Mouse (Mus musculus) ZHBTc4 (cell line): ENCODE data around the gene Krtap26-1.

Source experiments
- DNase-seq: peaks from one replicate; pipeline ENCODE4 v3.0.0-alpha.2; 2011; ENCODE audit warnings: low read depth, low spot score

Krtap26-1 gene

DNA sequence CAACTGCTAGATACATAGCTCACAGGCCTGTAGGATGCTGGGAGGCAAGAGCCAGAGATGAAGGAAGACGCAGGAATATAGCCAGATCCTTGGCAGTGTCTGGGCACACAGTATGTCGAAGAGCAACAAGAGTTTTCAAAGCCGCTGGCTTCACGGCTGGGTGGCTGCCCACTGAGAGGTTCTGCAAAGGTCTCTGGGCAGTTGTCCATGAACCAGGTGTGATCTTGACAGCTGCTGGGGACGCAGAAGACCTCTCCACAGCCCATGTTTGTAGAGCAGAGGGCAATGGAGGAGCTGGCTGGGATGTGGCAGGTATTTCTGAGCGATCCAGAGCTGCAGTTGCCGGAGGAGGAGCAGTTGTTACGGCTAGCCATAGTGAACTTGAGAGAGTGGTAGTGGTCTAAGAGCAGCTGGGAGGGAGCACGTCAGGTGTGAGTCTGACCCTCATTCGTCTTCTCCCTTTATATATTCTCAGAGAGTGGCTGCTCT lies at the start of gene Krtap26-1:
Gene Krtap26-1, minus strand, starts transcription at position 439 of the 489 bp plus-strand sequence.
- DNase-seq: no peak

- DNase-seq: no peak
These were observed 48.7 kb upstream of the Krtap26-1 start for GRCm38 (mm10) chr16:88696256-88696655.

DNA sequence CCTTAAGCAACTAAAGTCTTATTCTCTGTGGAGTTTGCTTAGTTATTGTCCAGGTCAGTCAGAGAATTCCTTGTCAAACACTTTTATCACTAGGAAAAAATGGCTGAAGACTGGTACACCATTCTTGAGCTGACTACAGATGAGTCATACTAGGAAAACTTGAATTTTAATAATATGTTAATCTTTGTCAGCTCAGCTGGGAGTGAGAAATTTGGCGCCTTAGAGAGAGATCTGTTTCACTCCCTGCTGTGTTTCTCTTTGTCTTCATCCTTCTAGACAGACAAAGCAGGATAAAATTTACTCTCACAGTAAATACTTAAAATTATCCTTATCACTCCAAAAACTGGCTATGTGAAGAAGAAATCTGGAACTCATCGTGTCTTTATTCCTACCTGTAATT lies 33.7 kb upstream of the Krtap26-1 start:
- DNase-seq: no peak

- no peak for DNase-seq
These were observed 31.5 kb upstream of the Krtap26-1 start for GRCm38 (mm10) chr16:88679099-88679498.

DNA sequence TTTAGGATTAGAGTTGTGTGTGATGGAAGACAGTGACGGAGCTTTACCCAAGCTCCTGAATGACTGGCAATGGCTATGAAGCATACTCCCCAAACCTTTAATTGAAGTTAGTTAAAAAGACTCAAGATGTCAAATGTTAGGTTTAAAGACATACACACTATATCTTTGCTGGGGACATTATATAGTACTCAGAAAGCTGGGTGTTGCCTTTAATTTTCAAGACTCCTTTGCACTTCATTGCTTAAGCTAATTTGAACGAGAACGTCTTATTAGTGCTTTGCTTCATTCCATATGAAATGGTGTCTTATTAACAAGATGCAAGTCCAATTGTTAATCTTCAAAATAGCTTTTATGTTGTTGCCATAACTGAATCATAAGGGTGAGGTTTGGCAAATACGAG lies 24.0 kb upstream of the Krtap26-1 start, which contains the start of gene Krtap27-1:
Gene Krtap27-1, minus strand, starts transcription at position 101 of the 400 bp plus-strand sequence.
- no peak for DNase-seq

DNA sequence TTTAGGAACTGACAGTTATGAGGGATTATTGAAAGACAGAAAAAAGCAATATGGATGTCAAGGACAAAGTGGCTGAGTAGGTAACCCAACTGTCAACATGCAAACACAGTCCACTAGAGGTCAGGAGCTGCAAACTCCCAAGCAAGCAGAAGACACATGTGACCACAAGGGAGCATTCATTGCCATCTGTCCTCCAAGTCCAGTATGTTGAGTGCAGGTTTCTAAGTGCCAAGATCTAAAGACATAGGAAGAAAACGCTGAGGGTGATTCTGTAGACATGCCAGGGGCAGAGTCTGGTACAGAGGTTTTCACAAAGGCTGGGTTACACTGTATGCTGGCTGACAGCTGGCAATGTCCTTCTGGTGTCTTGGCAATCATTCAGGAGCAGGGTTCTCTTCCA lies 9.8 kb upstream of the Krtap26-1 start:
- no peak for DNase-seq

GRCm38 (mm10) chr16:88651952-88652351 lies 4.4 kb upstream of the Krtap26-1 start:
- DNase-seq: no peak

GRCm38 (mm10) chr16:88651082-88651481 lies 3.5 kb upstream of the Krtap26-1 start:
- DNase-seq: no peak

DNA sequence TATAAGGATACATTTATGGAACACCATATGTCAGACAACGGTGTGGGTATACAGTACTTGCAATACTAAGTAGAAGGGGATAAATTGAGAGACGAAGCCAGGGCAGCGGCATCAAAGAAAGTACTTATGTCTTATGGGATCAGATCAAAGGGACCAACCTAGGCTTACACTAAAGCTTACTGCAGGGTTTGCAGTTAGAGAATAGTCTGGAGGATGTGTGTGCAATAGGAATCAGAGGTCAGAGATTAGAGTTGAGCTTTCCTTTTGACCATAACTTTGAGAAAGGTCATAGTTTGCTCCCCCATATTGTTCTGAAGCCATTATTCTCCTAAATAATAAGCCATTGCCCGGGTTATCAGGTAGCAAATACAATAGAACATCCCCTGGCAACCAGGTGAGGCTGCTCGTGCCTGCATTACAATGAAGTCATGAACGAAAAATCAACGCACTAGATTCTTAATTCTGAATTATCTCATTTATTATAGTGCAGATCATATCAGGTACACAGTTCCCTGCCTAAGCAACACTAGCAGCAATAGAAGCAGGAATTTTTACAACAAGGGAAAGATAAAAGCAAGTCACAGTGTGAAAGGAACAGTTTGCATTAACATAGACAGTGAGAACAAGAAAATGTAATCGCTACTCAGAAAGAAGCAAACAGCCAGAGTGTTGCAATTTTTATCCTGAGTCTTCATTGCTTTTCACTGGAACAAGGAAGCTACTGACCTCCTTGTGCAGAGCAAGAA lies 1.1 kb downstream of the Krtap26-1 start:
- no peak for DNase-seq

DNA sequence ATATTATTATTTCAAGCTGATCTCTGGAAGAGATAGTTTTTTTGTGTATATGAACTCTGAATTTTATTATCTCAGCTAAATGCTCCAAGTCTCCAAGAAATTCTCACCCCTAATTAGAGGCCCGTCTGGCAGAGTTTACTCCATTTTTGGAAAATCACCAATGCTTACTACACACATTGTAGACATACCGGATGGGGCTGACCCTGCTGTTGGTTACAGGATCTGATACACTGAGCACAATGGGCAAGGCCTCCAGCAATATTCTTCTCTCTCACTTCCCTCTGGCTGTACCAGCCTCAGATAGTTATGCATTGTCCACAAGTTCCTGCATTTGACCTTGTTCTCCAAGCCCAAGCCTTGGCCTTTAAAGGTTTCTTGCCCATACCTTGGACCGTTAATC lies 7.5 kb downstream of the Krtap26-1 start:
- no peak for DNase-seq

GRCm38 (mm10) chr16:88635142-88635541 lies 12.5 kb downstream of the Krtap26-1 start:
- DNase-seq: no peak

- DNase-seq: peak; percentile 10
These were observed 16.1 kb downstream of the Krtap26-1 start for GRCm38 (mm10) chr16:88631474-88631873.

GRCm38 (mm10) chr16:88627566-88627965 lies 20.0 kb downstream of the Krtap26-1 start, which contains the start of gene 2310079G19Rik:
Gene 2310079G19Rik, minus strand, starts transcription at chr16:88627666.
- no peak for DNase-seq

DNA sequence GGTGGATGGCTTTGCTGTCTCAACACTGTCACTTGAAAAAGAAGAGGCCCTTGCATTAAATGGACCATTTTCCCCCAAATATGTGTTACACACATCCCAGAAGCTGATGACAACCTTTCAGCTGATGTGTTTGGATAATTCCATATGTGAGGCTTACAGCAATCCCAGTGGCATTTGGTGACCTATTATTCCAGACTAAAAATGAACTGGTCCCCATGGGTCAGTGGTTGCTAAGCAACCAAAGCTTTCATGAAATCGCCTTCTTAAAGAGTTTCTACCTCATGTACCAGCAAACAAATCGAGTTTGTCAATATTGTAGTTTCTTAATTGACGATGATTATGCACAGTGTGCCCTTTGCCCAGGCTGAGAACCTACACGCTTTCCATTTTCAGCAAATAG lies 34.9 kb downstream of the Krtap26-1 start:
- no peak for DNase-seq

DNA sequence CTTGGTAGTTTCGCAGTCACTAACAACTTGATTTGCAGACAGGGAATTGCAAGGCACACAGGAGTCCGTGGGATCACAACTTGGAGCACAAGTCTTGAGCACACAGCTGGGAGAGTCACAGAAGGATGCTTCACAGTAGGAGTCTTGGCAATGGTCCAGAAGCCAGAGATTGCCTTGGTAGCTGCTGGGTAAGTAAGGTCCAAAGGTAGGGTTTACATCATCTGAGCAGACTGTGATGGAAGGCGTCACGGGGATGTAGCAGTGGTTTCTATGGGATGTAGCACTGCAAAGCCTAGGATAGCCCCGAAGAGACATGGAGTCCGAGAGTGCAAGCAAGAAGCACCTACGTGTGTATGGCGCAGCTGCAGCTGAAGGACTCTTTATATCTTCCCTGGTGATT lies 35.7 kb downstream of the Krtap26-1 start, which contains the start of gene Krtap24-1:
Gene Krtap24-1, minus strand, starts transcription at position 358 of the 400 bp plus-strand sequence.
- DNase-seq: no peak

- no peak for DNase-seq
These were observed 43.0 kb downstream of the Krtap26-1 start for GRCm38 (mm10) chr16:88604570-88604969.

DNA sequence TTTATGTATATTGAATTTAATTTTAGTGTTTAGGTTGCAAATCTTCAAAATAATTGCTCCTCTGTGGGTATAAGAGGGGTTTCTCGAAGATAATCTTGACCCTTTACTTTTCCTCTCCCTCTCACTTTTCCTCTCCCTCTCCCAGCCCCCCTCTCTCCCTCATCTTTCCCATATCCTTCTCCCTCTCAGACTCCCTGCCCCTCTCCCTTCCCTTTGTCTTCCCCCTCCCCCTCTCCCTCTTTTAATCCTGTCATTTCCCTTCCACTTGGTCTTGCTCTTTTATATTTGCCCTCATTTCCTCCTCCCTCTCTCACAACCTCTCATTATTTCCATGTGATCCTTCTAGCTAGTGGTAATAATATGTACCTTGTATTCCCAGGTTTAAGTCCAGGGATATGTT lies 45.1 kb downstream of the Krtap26-1 start:
- DNase-seq: no peak

- no peak for DNase-seq
These were observed 47.3 kb downstream of the Krtap26-1 start for GRCm38 (mm10) chr16:88600303-88600702.

DNA sequence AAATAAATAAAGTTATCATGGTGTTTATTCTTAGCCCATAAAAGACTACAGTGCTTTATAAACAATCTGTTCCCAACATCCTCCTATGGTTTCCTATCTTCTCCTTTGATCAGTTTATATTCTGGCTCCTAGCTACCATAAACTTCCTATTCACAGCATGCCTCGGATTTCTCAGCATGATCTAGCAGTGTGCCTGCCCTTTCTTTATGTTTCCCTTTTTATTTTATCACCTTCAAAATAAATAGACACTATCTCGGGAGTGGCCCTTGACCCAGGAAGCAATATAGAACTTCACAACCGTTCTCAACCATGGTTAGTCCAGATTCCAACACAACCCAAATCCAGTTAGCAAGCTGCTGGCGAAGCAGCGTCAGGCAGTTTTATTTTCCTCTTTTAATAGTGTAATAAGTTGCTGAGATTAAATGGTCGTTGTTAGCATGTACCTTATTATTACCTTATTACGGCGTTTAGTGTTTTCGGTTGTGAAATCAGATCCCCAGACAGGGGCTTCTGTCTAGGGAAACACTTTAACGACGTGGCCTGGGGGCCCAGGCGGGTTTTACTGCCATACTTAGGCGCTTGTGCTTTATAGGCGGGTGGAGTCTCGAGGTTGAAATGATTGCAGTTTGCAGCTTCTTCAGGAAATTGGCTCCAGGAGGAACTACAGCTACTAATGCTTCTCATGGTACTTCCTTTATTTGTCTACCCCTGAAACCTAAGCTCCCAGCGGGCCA lies 47.9 kb downstream of the Krtap26-1 start:
- no peak for DNase-seq
